Mouse (Mus musculus) myocyte (in vitro differentiated cells): ENCODE data around the gene Eif2b1. TPM values are rescaled to one million over a fixed set of nuclear protein-coding genes. Genes with fewer than 3 reads are reported as not detected.
A peak's percentile ranks its signal among the peaks of the same experiment; 100 is the strongest.

Source experiments
- H3K27me3 ChIP-seq: one replicate; pipeline ENCODE4 v1.6.1; 2011; ENCODE audit not compliant: control insufficient read depth, insufficient read depth, insufficient read length
- H3K36me3 ChIP-seq: one replicate; pipeline ENCODE4 v1.6.1; 2011; ENCODE audit not compliant: control insufficient read depth, insufficient read depth
- H3K4me2 ChIP-seq: one replicate; pipeline ENCODE4 v1.6.1; 2011; ENCODE audit warnings: low read depth, control low read depth
- H3K4me3 ChIP-seq: one replicate; pipeline ENCODE4 v1.5.1; 2011; ENCODE audit warnings: mild to moderate bottlenecking, control low read depth, moderate library complexity
- H3K79me2 ChIP-seq: one replicate; pipeline ENCODE4 v1.6.1; 2011; ENCODE audit not compliant: control insufficient read depth, insufficient read depth
- H3ac ChIP-seq: one replicate; pipeline ENCODE4 v1.6.1; 2011; ENCODE audit not compliant: control insufficient read depth, insufficient read length
- CEBPB ChIP-seq: IDR thresholded peaks from 2 replicates; pipeline ENCODE4 v1.6.1; 2011; ENCODE audit warnings: mild to moderate bottlenecking, moderate library complexity; ENCODE audit not compliant: poor library complexity, insufficient read depth, severe bottlenecking
- E2F4 ChIP-seq: IDR thresholded peaks from one replicate; pipeline ENCODE4 v1.6.1; 2011; ENCODE audit warnings: mild to moderate bottlenecking, control low read depth, moderate library complexity; ENCODE audit not compliant: insufficient read depth
- MAX ChIP-seq: IDR thresholded peaks from one replicate; pipeline ENCODE4 v1.6.1; 2011; ENCODE audit warnings: low read depth, mild to moderate bottlenecking, control low read depth
- MYOD1 ChIP-seq, 3 experiments: IDR thresholded peaks; one replicate each; pipeline ENCODE4 v1.6.1; 2011; ENCODE audit warnings: control low read depth in 2 of 3, low read depth in 2 of 3, mild to moderate bottlenecking in 2 of 3, moderate library complexity in 1 of 3; ENCODE audit not compliant: insufficient read length in 2 of 3, control insufficient read depth in 1 of 3
- MYOG ChIP-seq, 3 experiments: IDR thresholded peaks; one replicate each; pipeline ENCODE4 v1.6.1; 2011; ENCODE audit warnings: control low read depth in 2 of 3, low read depth in 2 of 3, mild to moderate bottlenecking in 2 of 3; ENCODE audit not compliant: insufficient read length in 2 of 3, control insufficient read depth in 1 of 3, insufficient read depth in 1 of 3
- POLR2A ChIP-seq: IDR thresholded peaks from one replicate; pipeline ENCODE4 v1.6.1; 2011; ENCODE audit warnings: low read depth, mild to moderate bottlenecking, control low read depth, moderate library complexity; ENCODE audit not compliant: insufficient read length
- POLR2AphosphoS2 ChIP-seq: IDR thresholded peaks from one replicate; pipeline ENCODE4 v1.6.1; 2011; ENCODE audit warnings: low read depth, control low read depth; ENCODE audit not compliant: insufficient read length
- REST ChIP-seq: IDR thresholded peaks from one replicate; pipeline ENCODE4 v1.6.1; 2011; ENCODE audit warnings: mild to moderate bottlenecking, control low read depth, moderate library complexity; ENCODE audit not compliant: insufficient read depth, insufficient read length
- SRF ChIP-seq: IDR thresholded peaks from one replicate; pipeline ENCODE4 v1.6.1; 2011; ENCODE audit warnings: low read depth; ENCODE audit not compliant: control insufficient read depth, insufficient read length
- TCF12 ChIP-seq: IDR thresholded peaks from one replicate; pipeline ENCODE4 v1.6.1; 2011; ENCODE audit warnings: mild to moderate bottlenecking, control low read depth; ENCODE audit not compliant: poor library complexity, insufficient read depth, severe bottlenecking
- TCF3 ChIP-seq: IDR thresholded peaks from one replicate; pipeline ENCODE4 v1.6.1; 2011; ENCODE audit warnings: low read depth, control low read depth; ENCODE audit not compliant: insufficient read length
- USF1 ChIP-seq: IDR thresholded peaks from one replicate; pipeline ENCODE4 v1.6.1; 2011; ENCODE audit warnings: low read depth, mild to moderate bottlenecking, control low read depth, moderate library complexity
- polyA plus RNA-seq: library from polyadenylated mRNA; unstranded; fragments of >200 nt; fragmentation: generic; extraction: Trizol; gene quantifications from one replicate; pipeline ENCODE4 v1.2.1, GENCODE M21; 2012; ENCODE audit warnings: missing spikeins

Gene Eif2b1
- polyA plus RNA-seq: 37.6 TPM

GRCm38 (mm10) chr5:124578633-124579317 is at the start of gene Eif2b1, which contains the start of gene Gtf2h3:
TSS of gene Eif2b1 (minus strand) at chr5:124579131.
TSS of gene Gtf2h3 (plus strand) at chr5:124579140.
- peaks cover 30% of the 10 kb centered on the region for H3K79me2 ChIP-seq
- peaks cover 14% of the 10 kb centered on the region for H3K36me3 ChIP-seq
- peak within 1 kb of the TSS; percentile 88 for H3K4me3 ChIP-seq
- H3ac ChIP-seq: peak within 1 kb of the TSS; percentile 69
- peak within 1 kb of the TSS; percentile 92 for H3K4me2 ChIP-seq
- H3K27me3 ChIP-seq: no peaks in the 10 kb centered on the region
- TF ChIP-seq POLR2AphosphoS2: peak; percentile 98
- peak; percentile 95 for TF ChIP-seq SRF
- peak in 1 of 3 experiments; percentile 51 for TF ChIP-seq MYOD1 (IDR thresholded peaks at IDR 0.05; ENCODE audit: control insufficient read depth in 1 of 3, insufficient read length in 2 of 3, low read depth in 2 of 3)
- TF ChIP-seq E2F4: no peak
- TF ChIP-seq MYOG (IDR thresholded peaks at IDR 0.05; ENCODE audit: control insufficient read depth in 1 of 3, insufficient read depth in 1 of 3, insufficient read length in 2 of 3, low read depth in 2 of 3): peak in 1 of 3 experiments; percentile 40
- TF ChIP-seq CEBPB: no peak
- peak; percentile 99 for TF ChIP-seq POLR2A
- peak; percentile 1 for TF ChIP-seq REST

- Histone ChIP-seq H3K79me2 (peaks cover 3% of the 10 kb centered on the region), H3K27me3 (no peaks in the 10 kb centered on the region), H3K36me3 (no peaks in the 10 kb centered on the region), H3K4me3 (no peak overlapping the region), H3ac (no peak overlapping the region), H3K4me2 (no peak overlapping the region)
- TF ChIP-seq CEBPB: no peak
- TF ChIP-seq MYOG (IDR thresholded peaks at IDR 0.05; ENCODE audit: control insufficient read depth in 1 of 3, insufficient read depth in 1 of 3, insufficient read length in 2 of 3, low read depth in 2 of 3): no peak
- no peak for TF ChIP-seq POLR2A
- TF ChIP-seq TCF3: no peak
- TF ChIP-seq MAX: no peak
- no peak for TF ChIP-seq MYOD1 (IDR thresholded peaks at IDR 0.05; ENCODE audit: control insufficient read depth in 1 of 3, insufficient read length in 2 of 3, low read depth in 2 of 3)
- TF ChIP-seq SRF: no peak
- TF ChIP-seq POLR2AphosphoS2: no peak
- TF ChIP-seq REST: no peak
- no peak for TF ChIP-seq USF1
- no peak for TF ChIP-seq E2F4
- TF ChIP-seq TCF12: no peak
Measured at GRCm38 (mm10) chr5:124624291-124624690, 45.4 kb upstream of the Eif2b1 start.

- Histone ChIP-seq H3K79me2 (no peaks in the 10 kb centered on the region), H3K36me3 (no peaks in the 10 kb centered on the region), H3K4me3 (no peak overlapping the region), H3K27me3 (no peaks in the 10 kb centered on the region), H3ac (no peak overlapping the region), H3K4me2 (no peak overlapping the region)
- TF ChIP-seq E2F4: no peak
- TF ChIP-seq POLR2A: no peak
- TF ChIP-seq MYOG (IDR thresholded peaks at IDR 0.05; ENCODE audit: control insufficient read depth in 1 of 3, insufficient read depth in 1 of 3, insufficient read length in 2 of 3, low read depth in 2 of 3): no peak
- no peak for TF ChIP-seq TCF12
- no peak for TF ChIP-seq REST
- TF ChIP-seq SRF: no peak
- TF ChIP-seq POLR2AphosphoS2: no peak
- no peak for TF ChIP-seq USF1
- no peak for TF ChIP-seq MYOD1 (IDR thresholded peaks at IDR 0.05; ENCODE audit: control insufficient read depth in 1 of 3, insufficient read length in 2 of 3, low read depth in 2 of 3)
- TF ChIP-seq TCF3: no peak
- TF ChIP-seq CEBPB: no peak
- TF ChIP-seq MAX: no peak
Measured at GRCm38 (mm10) chr5:124622890-124623289, 44.0 kb upstream of the Eif2b1 start.

GRCm38 (mm10) chr5:124621362-124621761 is 42.4 kb upstream of the Eif2b1 start:
- H3K27me3 ChIP-seq: no peaks in the 10 kb centered on the region
- H3K4me2 ChIP-seq: no peak overlapping the region
- no peak for TF ChIP-seq MYOG (IDR thresholded peaks at IDR 0.05; ENCODE audit: control insufficient read depth in 1 of 3, insufficient read depth in 1 of 3, insufficient read length in 2 of 3, low read depth in 2 of 3)
- no peak for TF ChIP-seq TCF12
- no peak for TF ChIP-seq TCF3
- TF ChIP-seq SRF: no peak
- TF ChIP-seq USF1: no peak
- TF ChIP-seq MYOD1 (IDR thresholded peaks at IDR 0.05; ENCODE audit: control insufficient read depth in 1 of 3, insufficient read length in 2 of 3, low read depth in 2 of 3): no peak
- no peak for TF ChIP-seq REST
- no peak for TF ChIP-seq POLR2AphosphoS2
- TF ChIP-seq MAX: no peak
- TF ChIP-seq CEBPB: no peak
- no peak overlapping the region for H3ac ChIP-seq
- no peak overlapping the region for H3K4me3 ChIP-seq
- H3K79me2 ChIP-seq: no peaks in the 10 kb centered on the region
- no peaks in the 10 kb centered on the region for H3K36me3 ChIP-seq
